Mouse (Mus musculus) stomach, postnatal 0 days (tissue): ENCODE measurements around the gene Cpeb1. TPM values are rescaled to one million over a fixed set of nuclear protein-coding genes. Genes with fewer than 3 reads are reported as not detected.
A peak's percentile ranks its signal among the peaks of the same experiment; 100 is the strongest.

Experiments
- ATAC-seq: fragments of 200-750 bp; cut with Nextera tagmentation; 2 replicates; pipeline ENCODE4 v1.8.0; 2017; ENCODE audit not compliant: low FRiP score, low TSS enrichment
- DNase-seq: peaks from one replicate; pipeline ENCODE4 v3.0.0-alpha.2; 2016; ENCODE audit warnings: low spot score
- H3K27ac ChIP-seq: fragments of 300-500 bp; sonication (generic); replicated peaks from 2 replicates; pipeline ENCODE4 v1.5.1; 2014; ENCODE audit warnings: mild to moderate bottlenecking, control low read depth
- H3K27me3 ChIP-seq: fragments of 300-500 bp; sonication (generic); 2 replicates; pipeline ENCODE4 v1.6.1; 2014; ENCODE audit warnings: low read length; ENCODE audit not compliant: control insufficient read depth, insufficient read depth
- H3K36me3 ChIP-seq: fragments of 300-500 bp; sonication (generic); 2 replicates; pipeline ENCODE4 v1.6.1; 2014; ENCODE audit warnings: low read length, mixed read lengths; ENCODE audit not compliant: control insufficient read depth, insufficient read depth
- H3K4me1 ChIP-seq: fragments of 300-500 bp; sonication (generic); replicated peaks from 2 replicates; pipeline ENCODE4 v1.6.1; 2014; ENCODE audit warnings: antibody characterized with exemption; ENCODE audit not compliant: control insufficient read depth, insufficient read depth
- H3K4me2 ChIP-seq: fragments of 300-500 bp; sonication (generic); replicated peaks from 2 replicates; pipeline ENCODE4 v1.6.1; 2014; ENCODE audit warnings: low read depth, mild to moderate bottlenecking, control low read depth, moderate library complexity
- H3K4me3 ChIP-seq: fragments of 300-500 bp; sonication (generic); 2 replicates; pipeline ENCODE4 v1.5.1; 2014; ENCODE audit warnings: low read depth, low read length, control low read depth
- H3K9ac ChIP-seq: fragments of 300-500 bp; sonication (generic); 2 replicates; pipeline ENCODE4 v1.6.1; 2014; ENCODE audit warnings: mild to moderate bottlenecking, low read length, control low read depth, mixed read lengths
- H3K9me3 ChIP-seq: fragments of 300-500 bp; sonication (generic); 2 replicates; pipeline ENCODE4 v1.6.1; 2016; ENCODE audit warnings: low read length; ENCODE audit not compliant: control insufficient read depth
- CTCF ChIP-seq: IDR thresholded peaks from 2 replicates; pipeline ENCODE4 v1.5.1; 2016; ENCODE audit warnings: antibody characterized with exemption, low read depth, mild to moderate bottlenecking, moderate library complexity
- EP300 ChIP-seq: optimal IDR thresholded peaks from 2 replicates; pipeline ENCODE3; 2016; ENCODE audit warnings: antibody characterized with exemption
- WGBS: fragments of 180-500 bp; shearing (Covaris S2); extraction: QIAGEN DNeasy Blood & Tissue Kit; methylation state at CpG from one replicate; pipeline ENCODE4 v1.1.7; 2014; 5-methylcytosine and 5-hydroxymethylcytosine counted together
- polyA plus RNA-seq: library from polyadenylated mRNA; unstranded; fragments of >200 nt; fragmentation: Nextera tagmentation; extraction: Ambion mirVana; gene quantifications from 2 replicates; pipeline ENCODE4 v1.2.1, GENCODE M21; 2015

Cpeb1 gene
- 0.94 and 1.2 TPM in 2 replicates for polyA plus RNA-seq

DNA sequence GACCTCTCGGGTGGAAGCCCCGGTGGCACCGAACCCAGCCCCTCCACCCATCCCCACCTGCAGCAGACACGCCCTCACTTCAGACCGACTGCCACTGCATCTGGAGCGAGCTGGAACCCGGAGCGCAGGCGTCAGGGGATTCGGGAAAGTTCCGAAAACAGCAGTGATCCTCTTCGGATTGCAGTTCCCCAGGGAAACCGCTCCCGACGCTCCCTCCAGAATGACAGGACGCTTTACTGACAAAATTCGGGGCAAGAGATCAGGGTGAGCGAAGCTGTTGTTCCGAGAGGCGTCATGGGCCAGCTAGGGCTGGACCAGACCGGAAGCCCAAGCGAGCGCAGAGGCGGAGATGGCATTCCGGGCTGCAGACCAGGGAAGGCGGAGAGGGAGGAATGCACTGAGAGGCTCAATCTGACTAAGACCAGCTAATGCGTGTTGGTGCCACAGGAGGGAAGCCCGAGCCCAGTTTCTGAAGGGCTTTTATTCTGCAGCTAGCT lies at the start of gene Cpeb1:
Gene Cpeb1 (minus strand): TSS at position 311 of the 497 bp plus-strand sequence.
- Histone ChIP-seq H3K4me3 (peak within 1 kb of the TSS; percentile 49), H3K27ac (no peak within 1 kb of the TSS), H3K27me3 (peaks cover 20% of the 10 kb centered on the region; the same call in 1 of the 2 replicates), H3K9ac (0 out of 2 replicates have a peak within 1 kb of the TSS, but pooled peaks have one; percentile 4), H3K4me1 (no peaks in the 10 kb centered on the region; the same call in 1 of the 2 replicates), H3K4me2 (peak within 1 kb of the TSS; percentile 84), H3K9me3 (no peaks in the 10 kb centered on the region), H3K36me3 (no peaks in the 10 kb centered on the region)
- DNase-seq (peak; percentile 61), ATAC-seq (peak; percentile 65; the same call in 1 of the 2 replicates)
- peak; percentile 63 for TF ChIP-seq CTCF
- no peak for TF ChIP-seq EP300
- under 1% methylated on average over 28 of the region's 28 CpGs for WGBS

DNA sequence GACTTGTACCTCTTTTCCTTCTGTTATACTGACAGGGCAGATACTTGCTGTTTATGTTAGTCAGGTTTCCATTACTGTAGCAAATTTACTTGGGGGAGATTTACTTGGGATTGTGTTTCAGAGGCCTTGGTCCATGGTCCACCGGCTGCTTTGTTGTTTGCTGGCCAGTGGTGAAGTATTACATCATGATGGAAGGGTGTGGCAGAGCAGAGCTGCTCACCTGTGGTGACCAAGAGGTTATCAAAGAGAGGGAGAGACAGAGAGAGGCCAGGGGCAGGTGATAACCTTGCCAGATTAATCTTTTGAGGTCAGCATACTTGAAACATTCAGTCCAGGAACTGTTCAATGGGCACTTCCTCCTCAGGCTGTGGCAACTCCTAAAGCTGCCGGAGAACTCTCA lies 45.8 kb upstream of the Cpeb1 start:
- TF ChIP-seq EP300 (no peak), CTCF (no peak)
- Histone ChIP-seq H3K27ac (no peak overlapping the region), H3K9me3 (no peaks in the 10 kb centered on the region), H3K27me3 (no peaks in the 10 kb centered on the region), H3K4me3 (no peak overlapping the region), H3K4me1 (no peaks in the 10 kb centered on the region), H3K9ac (no peak overlapping the region), H3K4me2 (no peak overlapping the region), H3K36me3 (no peaks in the 10 kb centered on the region)
- WGBS, result 29% methylated on average over 2 of the region's 2 CpGs
- DNase-seq (no peak), ATAC-seq (no peak)

DNA sequence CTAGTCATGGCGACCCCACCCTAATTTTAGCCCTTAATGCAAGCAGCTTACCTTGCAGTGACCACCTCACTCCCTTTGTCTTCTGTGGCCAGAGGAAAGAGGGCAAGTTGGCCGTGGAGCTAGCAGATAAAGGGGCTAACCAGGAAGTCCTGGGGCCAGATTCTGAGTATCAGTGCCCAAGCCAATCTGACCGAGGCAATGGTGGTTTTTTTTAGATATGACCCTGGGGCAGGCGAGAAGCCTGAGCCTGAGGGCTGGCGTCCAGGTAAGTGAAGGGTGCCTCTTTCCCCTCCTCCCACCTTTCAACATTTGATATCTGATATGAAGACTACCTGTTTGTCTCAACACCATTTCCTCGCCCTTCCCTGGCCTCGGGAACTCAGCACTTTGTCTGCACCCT lies 42.9 kb upstream of the Cpeb1 start, which contains the start of gene BC048679:
Gene BC048679 (minus strand): TSS at position 101 of the 400 bp plus-strand sequence.
- no peak within 1 kb of the TSS for H3K9ac ChIP-seq
- DNase-seq (no peak), ATAC-seq (no peak)
- no peaks in the 10 kb centered on the region for H3K4me1 ChIP-seq
- H3K4me2 ChIP-seq, result no peak within 1 kb of the TSS
- TF ChIP-seq CTCF (no peak), EP300 (no peak)
- WGBS, result 52% methylated on average over 7 of the region's 7 CpGs
- no peak within 1 kb of the TSS for H3K27ac ChIP-seq
- H3K9me3 ChIP-seq, result no peaks in the 10 kb centered on the region
- no peaks in the 10 kb centered on the region for H3K36me3 ChIP-seq
- no peak within 1 kb of the TSS for H3K4me3 ChIP-seq
- H3K27me3 ChIP-seq, result 0 out of 2 replicates have a peak, but pooled peaks cover 3% of the 10 kb centered on the region

- ATAC-seq (no peak), DNase-seq (no peak)
- no peak overlapping the region for H3K4me2 ChIP-seq
- H3K4me1 ChIP-seq, result no peaks in the 10 kb centered on the region
- H3K9ac ChIP-seq, result no peak overlapping the region
- no peaks in the 10 kb centered on the region for H3K9me3 ChIP-seq
- TF ChIP-seq CTCF, result no peak
- no peak for TF ChIP-seq EP300
- H3K27me3 ChIP-seq, result 0 out of 2 replicates have a peak, but pooled peaks cover 3% of the 10 kb centered on the region
- H3K27ac ChIP-seq, result no peak overlapping the region
- 17% methylated on average over 6 of the region's 6 CpGs for WGBS
- no peaks in the 10 kb centered on the region for H3K36me3 ChIP-seq
- H3K4me3 ChIP-seq, result no peak overlapping the region
Measured at GRCm38 (mm10) chr7:81497171-81497570, 41.9 kb upstream of the Cpeb1 start.

GRCm38 (mm10) chr7:81493331-81494021 lies 38.2 kb upstream of the Cpeb1 start, which contains the start of gene Ap3b2:
Ap3b2 (minus strand) TSS chr7:81493925.
- DNase-seq (peak; percentile 79), ATAC-seq (peak; percentile 76)
- no peaks in the 10 kb centered on the region for H3K4me1 ChIP-seq
- no peak within 1 kb of the TSS for H3K9ac ChIP-seq
- H3K4me2 ChIP-seq, result peak within 1 kb of the TSS; percentile 62
- no peak within 1 kb of the TSS for H3K27ac ChIP-seq
- TF ChIP-seq EP300, result no peak
- no peak for TF ChIP-seq CTCF
- peak within 1 kb of the TSS; percentile 40 for H3K4me3 ChIP-seq
- under 1% methylated on average over 50 of the region's 57 CpGs for WGBS
- H3K9me3 ChIP-seq, result no peaks in the 10 kb centered on the region
- 0 out of 2 replicates have a peak, but pooled peaks cover 3% of the 10 kb centered on the region for H3K27me3 ChIP-seq
- H3K36me3 ChIP-seq, result no peaks in the 10 kb centered on the region

DNA sequence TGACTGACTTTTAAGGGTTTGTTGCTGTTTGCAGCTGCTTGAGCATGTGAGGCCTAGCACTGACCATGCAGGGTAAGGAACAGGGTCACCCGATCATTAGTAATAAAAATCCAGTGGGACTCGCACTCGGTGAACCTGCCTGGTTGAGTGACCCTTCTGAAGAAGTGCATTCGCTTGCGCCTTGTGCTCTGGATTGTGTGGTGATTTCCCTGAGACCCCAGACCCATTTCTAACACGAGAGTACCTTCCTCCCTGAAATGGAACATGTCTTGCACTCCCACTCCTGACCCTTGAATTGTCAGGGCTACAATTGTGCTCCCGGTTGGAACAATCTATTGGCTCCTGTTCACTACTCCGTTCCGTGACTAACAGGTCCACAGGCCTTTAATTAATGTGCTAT lies 37.4 kb upstream of the Cpeb1 start:
- Histone ChIP-seq H3K9me3 (no peaks in the 10 kb centered on the region), H3K4me1 (no peaks in the 10 kb centered on the region), H3K27ac (no peak overlapping the region), H3K36me3 (no peaks in the 10 kb centered on the region), H3K9ac (no peak overlapping the region), H3K4me3 (peak overlapping the region; percentile 40; the same call in 1 of the 2 replicates), H3K4me2 (peak overlapping the region; percentile 62; the same call in 1 of the 2 replicates), H3K27me3 (0 out of 2 replicates have a peak, but pooled peaks cover 3% of the 10 kb centered on the region)
- TF ChIP-seq EP300 (no peak), CTCF (no peak)
- ATAC-seq, result no peak
- WGBS, result 51% methylated on average over 9 of the region's 9 CpGs
- DNase-seq, result no peak
